Mouse (Mus musculus): ENCODE measurements at regions not wholly inside any gene's neighbourhood (a gene's known extent, or its start where the extent isn't known, plus 50 kb on each side); places are given as distances from the start of the nearest gene placed in this dataset.

DNA sequence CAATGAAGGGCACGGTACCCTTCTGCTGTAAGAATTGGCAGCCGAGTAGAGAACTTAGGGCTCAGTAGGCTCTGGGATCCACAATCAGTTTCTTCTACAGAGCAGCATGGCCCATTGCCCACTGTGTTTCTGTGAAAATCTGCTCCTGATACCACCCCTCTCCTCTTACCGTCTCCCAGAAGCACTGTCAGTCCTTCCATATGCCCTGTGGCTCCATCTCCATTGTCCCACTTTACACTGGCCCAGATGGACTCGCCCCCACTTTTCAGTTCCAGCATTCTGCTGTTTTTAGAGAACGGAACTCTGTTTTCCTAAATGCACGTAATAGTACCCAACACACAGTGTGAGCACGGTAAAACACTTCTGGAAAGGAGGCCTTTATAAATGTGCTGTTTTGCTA, 129.6 kb upstream of the Gm17728 start:
- Histone ChIP-seq H3K4me1 (ENCODE audit: insufficient read depth) (no peaks in the 10 kb centered on the region), H3K36me3 (replicated peaks; ENCODE audit: insufficient read depth, low read length) (no peaks in the 10 kb centered on the region), H3K9me3 (ENCODE audit: low read length) (no peaks in the 10 kb centered on the region), H3K4me3 (ENCODE audit: low read depth, low read length) (no peak overlapping the region), H3K9ac (replicated peaks) (no peak overlapping the region), H3K4me2 (ENCODE audit: low read depth, low read length) (no peak overlapping the region), H3K27me3 (ENCODE audit: insufficient read depth, low read length) (no peaks in the 10 kb centered on the region), H3K27ac (ENCODE audit: low read depth) (no peak overlapping the region)
- 83% methylated on average over 7 of the region's 7 CpGs for WGBS (ENCODE audit: insufficient replicate concordance)
- TF ChIP-seq EP300 (IDR thresholded peaks at IDR 0.05; ENCODE audit: low read depth) (no peak), CTCF (IDR thresholded peaks at IDR 0.05; ENCODE audit: low read depth) (no peak)
- no peak for ATAC-seq
- DNase-seq = no peak

DNA sequence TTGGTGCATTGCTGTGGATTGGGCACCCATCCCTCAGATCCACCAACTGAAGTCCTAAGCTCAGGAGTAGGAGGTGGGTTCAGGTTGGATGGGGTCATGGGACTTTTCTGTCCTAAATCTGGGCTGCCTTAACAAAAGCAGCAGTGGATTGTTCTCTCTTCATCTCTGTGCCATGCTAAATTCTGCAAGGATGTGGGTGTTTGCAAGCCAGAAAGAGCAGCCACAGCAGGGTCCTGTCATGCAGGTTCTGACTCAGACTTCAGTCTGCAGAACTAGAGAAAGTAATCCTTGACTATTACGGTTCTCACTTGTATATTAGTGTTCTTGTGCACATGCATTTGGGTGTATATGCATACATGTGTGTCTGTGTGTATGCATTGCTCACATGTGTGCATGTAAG, 125.5 kb upstream of the Gm17728 start:
- Histone ChIP-seq H3K9ac (replicated peaks) (no peak overlapping the region), H3K4me3 (ENCODE audit: low read depth, low read length) (no peak overlapping the region), H3K27ac (ENCODE audit: low read depth) (no peak overlapping the region), H3K9me3 (ENCODE audit: low read length) (no peaks in the 10 kb centered on the region), H3K36me3 (replicated peaks; ENCODE audit: insufficient read depth, low read length) (no peaks in the 10 kb centered on the region), H3K27me3 (ENCODE audit: insufficient read depth, low read length) (no peaks in the 10 kb centered on the region), H3K4me1 (ENCODE audit: insufficient read depth) (no peaks in the 10 kb centered on the region), H3K4me2 (ENCODE audit: low read depth, low read length) (no peak overlapping the region)
- 81% methylated on average over 1 of the region's 1 CpGs for WGBS (ENCODE audit: insufficient replicate concordance)
- no peak for TF ChIP-seq EP300 (IDR thresholded peaks at IDR 0.05; ENCODE audit: low read depth)
- no peak for TF ChIP-seq CTCF (IDR thresholded peaks at IDR 0.05; ENCODE audit: low read depth)
- no peak for ATAC-seq
- no peak for DNase-seq

DNA sequence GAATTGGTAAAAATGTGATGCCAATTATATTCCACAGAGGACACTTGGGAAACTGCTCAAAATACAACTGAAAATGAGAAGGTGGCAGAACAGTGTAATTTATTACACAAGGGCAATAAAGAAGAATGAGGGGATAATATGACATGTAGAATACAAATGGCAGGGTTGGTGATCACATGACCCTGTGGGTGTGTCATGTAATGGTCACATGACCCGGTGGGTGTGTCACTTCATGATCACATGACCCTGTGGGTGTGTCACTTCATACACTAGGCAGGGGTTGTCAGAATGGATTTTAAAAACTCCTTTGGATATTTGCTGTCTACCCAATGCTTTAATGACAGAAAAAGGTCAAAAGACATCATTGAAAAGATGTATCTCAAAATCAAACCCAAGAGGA, 123.6 kb upstream of the Gm17728 start:
- H3K4me1 ChIP-seq (ENCODE audit: insufficient read depth) = no peaks in the 10 kb centered on the region
- H3K27me3 ChIP-seq (ENCODE audit: insufficient read depth, low read length) = no peaks in the 10 kb centered on the region
- H3K4me3 ChIP-seq (ENCODE audit: low read depth, low read length) = no peak overlapping the region
- H3K9ac ChIP-seq (replicated peaks) = no peak overlapping the region
- 81% methylated on average over 1 of the region's 1 CpGs for WGBS (ENCODE audit: insufficient replicate concordance)
- DNase-seq = no peak
- no peak overlapping the region for H3K27ac ChIP-seq (ENCODE audit: low read depth)
- H3K9me3 ChIP-seq (ENCODE audit: low read length) = no peaks in the 10 kb centered on the region
- no peak overlapping the region for H3K4me2 ChIP-seq (ENCODE audit: low read depth, low read length)
- TF ChIP-seq CTCF (IDR thresholded peaks at IDR 0.05; ENCODE audit: low read depth) = no peak
- no peak for TF ChIP-seq EP300 (IDR thresholded peaks at IDR 0.05; ENCODE audit: low read depth)
- H3K36me3 ChIP-seq (replicated peaks; ENCODE audit: insufficient read depth, low read length) = no peaks in the 10 kb centered on the region
- ATAC-seq = no peak

DNA sequence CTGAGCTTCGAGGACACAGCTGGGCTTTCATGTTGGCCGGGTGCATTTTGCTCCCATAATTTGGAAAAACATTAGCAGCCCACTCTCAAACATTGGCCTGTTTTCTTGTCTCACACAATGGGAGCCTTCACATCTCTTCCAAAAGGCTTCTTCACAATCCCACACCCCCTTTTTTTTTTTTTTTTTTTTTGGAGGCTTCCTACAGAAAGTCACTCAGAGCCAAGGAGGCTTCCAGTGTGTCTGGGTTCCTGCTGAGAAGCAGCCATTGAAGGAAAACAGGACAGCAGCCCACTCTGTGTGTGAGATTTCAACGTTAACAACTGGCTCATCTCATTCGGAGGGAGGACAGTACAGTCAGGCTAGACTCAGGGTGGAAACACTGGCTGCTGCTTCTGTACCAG, 120.8 kb upstream of the Gm17728 start:
- Histone ChIP-seq H3K4me1 (ENCODE audit: insufficient read depth) (no peaks in the 10 kb centered on the region), H3K4me2 (ENCODE audit: low read depth, low read length) (no peak overlapping the region), H3K9me3 (ENCODE audit: low read length) (no peaks in the 10 kb centered on the region), H3K27ac (ENCODE audit: low read depth) (no peak overlapping the region), H3K9ac (replicated peaks) (no peak overlapping the region), H3K4me3 (ENCODE audit: low read depth, low read length) (no peak overlapping the region), H3K36me3 (replicated peaks; ENCODE audit: insufficient read depth, low read length) (no peaks in the 10 kb centered on the region), H3K27me3 (ENCODE audit: insufficient read depth, low read length) (no peaks in the 10 kb centered on the region)
- no peak for TF ChIP-seq EP300 (IDR thresholded peaks at IDR 0.05; ENCODE audit: low read depth)
- no peak for TF ChIP-seq CTCF (IDR thresholded peaks at IDR 0.05; ENCODE audit: low read depth)
- WGBS (ENCODE audit: insufficient replicate concordance) = 58% methylated on average over 4 of the region's 4 CpGs
- no peak for ATAC-seq
- DNase-seq = no peak

DNA sequence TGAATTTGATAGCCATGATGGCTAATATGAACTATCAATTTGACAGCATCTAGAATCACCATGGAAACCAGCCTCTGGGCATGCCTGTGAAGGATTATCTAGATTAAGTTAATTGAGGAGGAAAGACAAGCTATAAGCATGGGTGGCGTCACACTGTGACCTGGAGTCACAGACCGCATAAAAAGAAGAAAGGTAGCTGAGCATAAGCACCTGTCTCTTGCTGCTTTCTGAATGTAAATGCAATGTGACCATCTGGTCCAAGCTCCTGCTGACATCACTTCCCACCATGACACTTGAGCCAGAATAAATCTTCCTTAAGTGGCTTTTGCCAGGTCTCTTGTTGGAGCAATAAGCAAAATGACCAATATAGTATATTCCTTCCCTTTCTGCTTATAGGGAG, 113.4 kb upstream of the Gm17728 start:
- Histone ChIP-seq H3K9me3 (ENCODE audit: low read length) (no peaks in the 10 kb centered on the region), H3K4me3 (ENCODE audit: low read depth, low read length) (no peak overlapping the region), H3K27me3 (ENCODE audit: insufficient read depth, low read length) (no peaks in the 10 kb centered on the region), H3K36me3 (replicated peaks; ENCODE audit: insufficient read depth, low read length) (no peaks in the 10 kb centered on the region), H3K27ac (ENCODE audit: low read depth) (no peak overlapping the region), H3K9ac (replicated peaks) (no peak overlapping the region), H3K4me1 (ENCODE audit: insufficient read depth) (no peaks in the 10 kb centered on the region), H3K4me2 (ENCODE audit: low read depth, low read length) (no peak overlapping the region)
- TF ChIP-seq EP300 (IDR thresholded peaks at IDR 0.05; ENCODE audit: low read depth) = no peak
- no peak for TF ChIP-seq CTCF (IDR thresholded peaks at IDR 0.05; ENCODE audit: low read depth)
- no peak for DNase-seq
- WGBS (ENCODE audit: insufficient replicate concordance) = 66% methylated on average over 2 of the region's 2 CpGs
- no peak for ATAC-seq

DNA sequence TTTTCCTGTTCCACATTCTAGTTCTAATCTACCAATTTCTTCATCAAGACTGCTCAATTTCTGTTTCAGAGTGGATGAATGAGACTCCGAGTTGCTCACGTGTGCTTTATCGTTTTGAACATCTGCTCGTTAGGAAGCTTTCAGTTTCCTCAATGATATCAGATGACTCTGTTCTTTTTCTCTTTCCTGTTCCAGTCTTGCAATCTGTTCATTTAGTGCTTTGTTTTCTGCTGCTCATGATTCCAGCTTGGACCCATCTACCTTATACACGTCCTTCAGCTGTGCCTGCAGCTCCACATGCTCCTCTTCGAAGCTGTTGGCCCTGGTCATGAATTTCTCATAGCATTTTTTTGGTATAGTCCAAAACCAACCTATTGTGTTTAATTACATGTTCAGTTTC, 99.1 kb upstream of the Gm17728 start:
- no peaks in the 10 kb centered on the region for H3K9me3 ChIP-seq (ENCODE audit: low read length)
- ATAC-seq (no peak), DNase-seq (no peak)
- no peaks in the 10 kb centered on the region for H3K36me3 ChIP-seq (replicated peaks; ENCODE audit: insufficient read depth, low read length)
- no peak overlapping the region for H3K27ac ChIP-seq (ENCODE audit: low read depth)
- WGBS (ENCODE audit: insufficient replicate concordance) = 59% methylated on average over 6 of the region's 6 CpGs
- no peak overlapping the region for H3K9ac ChIP-seq (replicated peaks)
- H3K4me2 ChIP-seq (ENCODE audit: low read depth, low read length) = no peak overlapping the region
- H3K4me3 ChIP-seq (ENCODE audit: low read depth, low read length) = no peak overlapping the region
- H3K27me3 ChIP-seq (ENCODE audit: insufficient read depth, low read length) = no peaks in the 10 kb centered on the region
- H3K4me1 ChIP-seq (ENCODE audit: insufficient read depth) = no peaks in the 10 kb centered on the region
- no peak for TF ChIP-seq EP300 (IDR thresholded peaks at IDR 0.05; ENCODE audit: low read depth)
- TF ChIP-seq CTCF (IDR thresholded peaks at IDR 0.05; ENCODE audit: low read depth) = no peak

DNA sequence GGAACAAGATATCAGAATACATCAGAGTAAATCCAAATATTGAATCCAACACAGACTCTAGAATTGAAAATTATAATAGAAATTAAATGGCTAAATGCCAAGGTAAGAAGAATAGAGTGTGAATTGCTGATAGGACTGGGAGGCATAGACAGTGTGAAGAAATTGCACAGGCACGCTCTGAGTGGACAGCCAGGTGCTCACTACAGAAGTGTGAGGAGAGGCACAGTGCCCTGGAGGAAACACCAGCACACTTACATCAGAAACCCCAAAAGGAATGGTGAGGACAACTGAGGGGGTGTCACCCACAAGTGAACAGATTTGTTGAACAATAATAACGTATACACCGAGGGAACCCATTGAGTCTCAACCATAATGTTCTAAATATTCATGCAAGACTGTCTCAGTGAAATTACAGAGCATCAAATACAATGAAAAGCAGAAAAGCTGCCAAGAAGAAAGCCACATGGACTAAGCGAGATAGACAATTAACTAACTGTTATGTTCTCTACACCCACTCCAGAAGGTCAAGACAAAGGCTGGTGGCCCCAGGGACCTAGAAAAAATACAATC, 92.9 kb upstream of the Gm17728 start:
- WGBS (ENCODE audit: insufficient replicate concordance) = 79% methylated on average over 4 of the region's 4 CpGs
- no peak for DNase-seq
- Histone ChIP-seq H3K9me3 (ENCODE audit: low read length) (no peaks in the 10 kb centered on the region), H3K27ac (ENCODE audit: low read depth) (no peak overlapping the region), H3K4me1 (ENCODE audit: insufficient read depth) (no peaks in the 10 kb centered on the region), H3K4me2 (ENCODE audit: low read depth, low read length) (no peak overlapping the region), H3K9ac (replicated peaks) (no peak overlapping the region), H3K27me3 (ENCODE audit: insufficient read depth, low read length) (no peaks in the 10 kb centered on the region), H3K36me3 (replicated peaks; ENCODE audit: insufficient read depth, low read length) (no peaks in the 10 kb centered on the region), H3K4me3 (ENCODE audit: low read depth, low read length) (no peak overlapping the region)
- TF ChIP-seq CTCF (IDR thresholded peaks at IDR 0.05; ENCODE audit: low read depth) = no peak
- no peak for TF ChIP-seq EP300 (IDR thresholded peaks at IDR 0.05; ENCODE audit: low read depth)
- ATAC-seq = no peak
